Mouse (Mus musculus) cerebellum, adult 9-11 months (tissue): ENCODE data around the gene Bcl7b.
"Not testable (repeated sequence)": the region's sequence is repeated elsewhere in the genome, so short reads cannot be mapped to it uniquely, and the experiment has no call there.

Experiments
- DNase-seq: peaks from one replicate; pipeline ENCODE4 v3.0.0; 2022

The Bcl7b gene

GRCm38 (mm10) chr5:135220941-135221340 lies 52.9 kb downstream of the Bcl7b start:
- DNase-seq: no peak

DNA sequence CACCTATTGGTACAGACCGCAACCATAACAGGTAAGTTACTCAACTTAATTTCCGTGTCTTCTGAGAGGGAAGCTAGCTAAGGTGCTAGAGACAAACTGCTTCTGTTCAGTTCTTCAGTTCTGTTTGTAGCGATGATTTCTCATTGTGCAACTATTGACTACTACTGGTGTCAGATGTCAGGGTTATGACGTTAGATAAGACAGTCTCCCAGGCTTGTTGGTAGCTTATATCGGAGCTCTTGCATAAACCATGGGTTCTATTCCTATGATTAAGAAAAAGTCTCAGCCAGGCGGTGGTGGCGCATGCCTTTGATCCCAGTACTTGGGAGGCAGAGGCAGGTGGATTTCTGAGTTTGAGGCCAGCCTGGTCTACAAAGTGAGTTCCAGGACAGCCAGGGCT lies 54.0 kb downstream of the Bcl7b start:
- no peak for DNase-seq

GRCm38 (mm10) chr5:135224169-135224568 lies 56.1 kb downstream of the Bcl7b start:
- DNase-seq: no peak

- DNase-seq: not testable (repeated sequence)
These were observed 57.8 kb downstream of the Bcl7b start for GRCm38 (mm10) chr5:135225879-135226278.

DNA sequence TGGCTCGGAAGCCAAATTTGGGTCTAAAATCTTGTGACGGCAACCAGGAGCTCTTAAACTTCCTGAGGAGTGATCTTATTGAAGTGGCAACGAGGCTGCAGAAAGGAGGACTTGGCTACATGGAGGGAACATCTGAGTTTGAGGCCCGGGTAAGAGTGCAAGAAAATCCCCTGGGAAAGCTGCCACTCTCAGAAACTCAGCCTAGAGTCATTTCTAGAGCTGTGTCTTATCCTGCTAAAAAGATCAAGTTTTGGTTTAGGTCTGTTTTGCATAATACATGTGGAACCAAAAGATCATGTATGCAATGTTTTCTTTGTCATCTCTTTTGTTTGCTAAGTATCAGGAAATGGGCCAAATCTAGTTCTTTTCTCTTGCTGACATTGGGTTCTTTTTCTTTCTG lies 62.1 kb downstream of the Bcl7b start:
- no peak for DNase-seq
